Mouse (Mus musculus): ENCODE results near the gene Ankrd31. TPM values are rescaled to one million over a fixed set of nuclear protein-coding genes. Genes with fewer than 3 reads are reported as not detected.
"Not testable (repeated sequence)": the region's sequence is repeated elsewhere in the genome, so short reads cannot be mapped to it uniquely, and the experiment has no call there.

Ankrd31 gene
- polyA plus RNA-seq, 1 experiment from 2014 or later: not detected

DNA sequence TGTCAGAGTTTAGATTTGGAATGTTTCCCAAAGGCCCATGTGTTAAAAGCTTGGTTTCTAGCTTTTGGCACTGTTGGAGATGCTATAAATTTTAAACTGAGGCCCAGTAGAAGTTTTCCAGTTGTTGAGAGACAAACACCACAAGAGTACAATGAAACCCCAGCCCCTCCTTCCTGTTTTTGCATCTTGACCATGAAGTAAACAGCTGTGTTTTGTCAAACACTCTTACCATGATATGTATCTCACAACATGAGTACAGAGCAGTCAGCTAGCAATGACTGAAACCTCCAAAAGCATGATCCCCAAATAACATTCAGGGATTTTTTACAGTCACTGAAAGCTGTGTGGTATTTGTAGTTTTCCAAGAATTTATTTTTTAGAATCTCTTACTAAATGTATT, 126.0 kb downstream of the Ankrd31 start:
- H3K4me2 ChIP-seq: no peak overlapping the region
- ATAC-seq (ENCODE audit: low read depth): no peak

DNA sequence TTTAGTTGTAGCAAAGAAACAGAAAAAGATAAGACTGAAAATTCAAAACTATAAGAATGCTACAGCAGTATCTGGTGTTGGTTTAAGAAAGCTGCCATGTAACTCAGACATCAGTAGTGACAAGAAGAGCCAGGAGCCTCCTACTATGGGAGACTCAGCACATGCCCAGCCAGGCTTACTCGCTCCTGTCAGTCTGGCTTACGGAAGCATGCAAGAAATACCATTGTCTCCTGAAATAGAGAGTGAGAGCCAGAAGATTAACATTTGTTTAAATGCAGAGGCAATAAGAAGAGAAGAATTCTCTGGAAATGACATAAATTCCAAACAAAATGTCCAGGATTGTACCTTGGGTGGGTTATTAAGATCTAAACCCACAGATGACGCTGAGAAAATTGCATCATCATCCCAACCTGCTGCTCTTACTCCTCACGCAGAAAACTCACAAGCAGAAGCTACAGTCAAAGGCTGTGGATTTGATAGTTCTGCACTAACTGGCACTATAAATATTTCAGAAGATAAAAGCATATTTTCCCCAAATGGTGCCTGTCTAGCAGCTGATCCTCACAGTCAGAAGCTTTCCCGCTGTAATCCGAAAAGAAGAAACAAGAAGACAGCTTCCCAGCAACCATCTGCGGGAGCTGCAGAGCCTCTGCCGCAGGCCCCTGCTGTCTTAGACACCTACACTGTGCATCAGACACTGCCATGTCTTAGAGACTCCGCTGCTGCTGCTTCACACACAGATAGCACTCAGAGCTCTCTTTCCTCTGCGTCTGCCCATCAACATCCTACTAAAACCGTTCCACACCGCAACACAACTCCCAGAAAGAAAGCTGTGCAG, 130.4 kb downstream of the Ankrd31 start:
- H3K4me1 ChIP-seq (replicated peaks): no peaks in the 10 kb centered on the region
- H3K27me3 ChIP-seq: no peaks in the 10 kb centered on the region
- H3K27ac ChIP-seq (replicated peaks): no peak overlapping the region
- H3K9ac ChIP-seq: no peak overlapping the region
- no peaks in the 10 kb centered on the region for H3K36me3 ChIP-seq
- no peaks in the 10 kb centered on the region for H3K9me3 ChIP-seq
- no peak overlapping the region for H3K4me2 ChIP-seq
- no peak overlapping the region for H3K4me3 ChIP-seq
- no peak for ATAC-seq (ENCODE audit: low read depth)
- 76% methylated on average over 12 of the region's 12 CpGs for WGBS

More for the DNA sequence above, 126.0 kb downstream of the Ankrd31 start:
- Histone ChIP-seq H3K9ac (no peak overlapping the region), H3K4me1 (replicated peaks) (no peaks in the 10 kb centered on the region), H3K4me3 (no peak overlapping the region), H3K9me3 (no peaks in the 10 kb centered on the region), H3K27ac (replicated peaks) (no peak overlapping the region), H3K27me3 (no peaks in the 10 kb centered on the region), H3K36me3 (no peaks in the 10 kb centered on the region)

DNA sequence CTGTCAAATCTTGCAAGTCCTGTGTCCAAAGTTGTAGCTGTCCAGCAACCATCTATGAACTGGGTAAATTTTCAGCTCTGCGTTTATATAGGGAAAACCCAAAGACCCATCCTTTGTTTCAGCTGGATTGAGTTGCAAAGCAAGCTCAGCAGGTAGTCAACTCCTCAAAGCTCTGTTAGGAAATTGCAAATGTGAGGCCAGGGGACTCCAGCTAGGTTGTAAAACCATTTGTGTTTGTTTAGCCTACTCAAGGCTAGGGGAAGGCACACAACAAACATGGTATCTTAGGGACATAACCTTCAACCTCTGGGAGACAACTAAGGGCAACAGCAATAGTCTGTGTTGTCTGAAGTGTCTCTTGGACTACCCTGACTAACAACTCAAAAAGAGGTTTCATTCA, 136.5 kb downstream of the Ankrd31 start:
- no peaks in the 10 kb centered on the region for H3K9me3 ChIP-seq
- H3K27ac ChIP-seq (replicated peaks): no peak overlapping the region
- H3K4me1 ChIP-seq (replicated peaks): no peaks in the 10 kb centered on the region
- 29% methylated on average over 1 of the region's 1 CpGs for WGBS
- no peaks in the 10 kb centered on the region for H3K36me3 ChIP-seq
- no peak overlapping the region for H3K4me2 ChIP-seq
- no peak overlapping the region for H3K9ac ChIP-seq
- no peak for ATAC-seq (ENCODE audit: low read depth)
- H3K4me3 ChIP-seq: no peak overlapping the region
- H3K27me3 ChIP-seq: no peaks in the 10 kb centered on the region

DNA sequence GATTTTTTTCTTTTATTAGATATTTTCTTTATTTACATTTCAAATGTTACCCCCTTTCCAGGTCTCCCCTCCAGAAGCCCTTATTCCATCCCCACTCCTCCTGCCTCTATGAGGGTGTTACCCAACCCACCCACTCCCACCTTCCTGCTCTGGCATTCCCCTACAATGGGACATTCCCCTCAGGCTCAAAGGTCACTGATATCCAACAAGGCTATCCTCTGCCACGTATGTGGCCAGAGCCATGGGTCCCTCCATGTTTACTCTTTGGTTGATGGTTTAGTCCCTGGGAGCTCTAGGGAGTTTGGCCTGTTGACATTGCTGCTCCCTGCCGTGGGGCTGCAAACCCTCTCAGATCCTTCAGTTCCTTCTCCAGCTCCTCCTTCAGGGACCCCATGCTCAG, 141.9 kb downstream of the Ankrd31 start:
- 57% methylated on average over 2 of the region's 2 CpGs for WGBS
- Histone ChIP-seq H3K4me2 (no peak overlapping the region), H3K36me3 (no peaks in the 10 kb centered on the region), H3K9ac (no peak overlapping the region), H3K9me3 (no peaks in the 10 kb centered on the region), H3K27ac (replicated peaks) (no peak overlapping the region), H3K4me3 (no peak overlapping the region), H3K27me3 (no peaks in the 10 kb centered on the region), H3K4me1 (replicated peaks) (no peaks in the 10 kb centered on the region)
- ATAC-seq (ENCODE audit: low read depth): no peak

DNA sequence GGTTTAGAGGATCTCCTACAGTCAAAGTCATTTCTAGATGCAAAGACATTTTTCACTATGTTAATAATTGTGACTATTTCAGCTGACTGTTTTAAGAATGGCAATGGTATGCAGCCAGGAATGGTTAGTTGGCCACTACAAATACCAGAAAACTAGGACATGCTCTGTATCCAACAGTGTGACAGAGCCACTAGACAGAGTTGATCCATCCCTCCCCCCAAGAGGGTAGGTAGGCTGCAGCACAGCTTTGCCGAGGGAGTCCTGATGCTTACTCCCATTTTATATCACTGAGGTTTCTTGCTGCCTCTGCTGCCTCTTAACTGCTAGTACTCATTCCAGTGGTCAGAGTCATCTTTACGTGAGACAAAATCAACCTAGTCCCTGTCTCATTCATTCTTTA, 147.1 kb downstream of the Ankrd31 start:
- 78% methylated on average over 2 of the region's 2 CpGs for WGBS
- Histone ChIP-seq H3K27ac (replicated peaks) (no peak overlapping the region), H3K27me3 (no peaks in the 10 kb centered on the region), H3K4me3 (no peak overlapping the region), H3K4me2 (no peak overlapping the region), H3K4me1 (replicated peaks) (no peaks in the 10 kb centered on the region), H3K36me3 (no peaks in the 10 kb centered on the region), H3K9me3 (no peaks in the 10 kb centered on the region), H3K9ac (no peak overlapping the region)
- no peak for ATAC-seq (ENCODE audit: low read depth)

DNA sequence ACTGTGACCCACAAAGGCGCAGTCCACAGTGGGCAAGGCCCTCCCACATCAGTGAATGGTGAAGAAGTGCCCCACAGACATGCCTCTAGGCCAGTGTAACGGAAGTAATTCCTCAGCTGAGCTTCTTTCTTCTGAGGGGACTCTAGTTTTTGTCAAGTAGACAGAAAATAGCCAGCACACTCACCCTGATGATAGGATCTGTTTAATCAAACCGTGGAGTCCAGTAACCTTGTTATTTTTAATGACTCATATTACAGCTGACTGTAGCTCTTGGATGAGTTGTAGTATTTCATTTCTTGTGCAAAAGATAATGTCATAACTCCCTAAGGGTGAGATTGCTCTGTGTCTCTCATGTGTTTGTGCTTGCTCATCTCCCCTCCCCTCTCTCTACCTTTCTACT, 158.6 kb downstream of the Ankrd31 start:
- Histone ChIP-seq H3K9ac (no peak overlapping the region), H3K4me3 (no peak overlapping the region), H3K27me3 (no peaks in the 10 kb centered on the region), H3K36me3 (no peaks in the 10 kb centered on the region), H3K4me2 (no peak overlapping the region), H3K9me3 (no peaks in the 10 kb centered on the region), H3K27ac (replicated peaks) (no peak overlapping the region), H3K4me1 (replicated peaks) (no peaks in the 10 kb centered on the region)
- 66% methylated on average over 3 of the region's 3 CpGs for WGBS
- ATAC-seq (ENCODE audit: low read depth): no peak

DNA sequence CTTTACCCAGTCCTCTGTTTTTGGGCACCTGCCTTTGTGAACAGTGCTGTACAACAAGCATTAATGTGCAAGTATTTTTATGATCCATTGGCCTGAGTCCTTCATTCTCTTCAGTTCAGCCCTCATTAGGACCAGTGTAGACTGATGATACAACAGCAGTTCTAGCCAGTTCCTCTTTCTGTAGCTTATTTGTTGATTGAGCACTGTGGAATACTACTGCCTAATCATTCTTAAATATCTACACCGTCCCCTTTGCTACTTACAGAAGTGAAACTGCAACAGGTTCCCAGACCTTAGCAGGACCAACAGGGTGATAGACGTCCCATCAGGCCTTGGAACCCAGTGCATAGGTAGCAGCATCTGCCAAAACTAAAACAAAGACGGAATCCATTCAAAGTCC, 163.1 kb downstream of the Ankrd31 start:
- no peaks in the 10 kb centered on the region for H3K36me3 ChIP-seq
- no peak overlapping the region for H3K4me2 ChIP-seq
- no peaks in the 10 kb centered on the region for H3K4me1 ChIP-seq (replicated peaks)
- H3K27ac ChIP-seq (replicated peaks): no peak overlapping the region
- ATAC-seq (ENCODE audit: low read depth): no peak
- no peak overlapping the region for H3K9ac ChIP-seq
- H3K27me3 ChIP-seq: no peaks in the 10 kb centered on the region
- H3K9me3 ChIP-seq: no peaks in the 10 kb centered on the region
- no peak overlapping the region for H3K4me3 ChIP-seq
- 90% methylated on average over 3 of the region's 3 CpGs for WGBS

DNA sequence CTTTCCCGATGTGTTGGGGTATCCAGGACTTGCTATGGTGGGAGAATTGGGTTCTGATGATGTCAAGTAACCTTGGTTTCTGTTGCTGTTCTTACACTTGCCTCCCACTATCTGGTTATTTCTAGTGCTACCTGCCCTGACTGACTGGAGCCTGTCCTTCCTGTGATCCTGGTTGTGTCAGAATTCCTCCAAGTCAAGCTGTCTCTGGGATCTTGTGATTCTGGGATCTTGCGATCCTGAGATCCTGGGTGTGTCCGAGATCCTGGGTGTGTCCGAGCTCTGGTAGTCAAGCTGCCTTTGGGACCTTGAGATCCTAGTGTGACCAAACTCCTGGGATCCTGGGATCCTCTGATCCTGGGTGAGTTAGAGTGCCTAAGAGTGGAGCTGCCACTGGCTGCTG, 175.1 kb downstream of the Ankrd31 start:
- H3K9ac ChIP-seq; H3K9me3 ChIP-seq; H3K36me3 ChIP-seq; H3K4me2 ChIP-seq; H3K4me3 ChIP-seq; ATAC-seq (ENCODE audit: low read depth); H3K27ac ChIP-seq (replicated peaks): not testable (repeated sequence)
- Histone ChIP-seq H3K4me1 (replicated peaks) (peaks cover 16% of the 10 kb centered on the region), H3K27me3 (peaks cover 43% of the 10 kb centered on the region)
- WGBS: 93% methylated on average over 4 of the region's 4 CpGs

DNA sequence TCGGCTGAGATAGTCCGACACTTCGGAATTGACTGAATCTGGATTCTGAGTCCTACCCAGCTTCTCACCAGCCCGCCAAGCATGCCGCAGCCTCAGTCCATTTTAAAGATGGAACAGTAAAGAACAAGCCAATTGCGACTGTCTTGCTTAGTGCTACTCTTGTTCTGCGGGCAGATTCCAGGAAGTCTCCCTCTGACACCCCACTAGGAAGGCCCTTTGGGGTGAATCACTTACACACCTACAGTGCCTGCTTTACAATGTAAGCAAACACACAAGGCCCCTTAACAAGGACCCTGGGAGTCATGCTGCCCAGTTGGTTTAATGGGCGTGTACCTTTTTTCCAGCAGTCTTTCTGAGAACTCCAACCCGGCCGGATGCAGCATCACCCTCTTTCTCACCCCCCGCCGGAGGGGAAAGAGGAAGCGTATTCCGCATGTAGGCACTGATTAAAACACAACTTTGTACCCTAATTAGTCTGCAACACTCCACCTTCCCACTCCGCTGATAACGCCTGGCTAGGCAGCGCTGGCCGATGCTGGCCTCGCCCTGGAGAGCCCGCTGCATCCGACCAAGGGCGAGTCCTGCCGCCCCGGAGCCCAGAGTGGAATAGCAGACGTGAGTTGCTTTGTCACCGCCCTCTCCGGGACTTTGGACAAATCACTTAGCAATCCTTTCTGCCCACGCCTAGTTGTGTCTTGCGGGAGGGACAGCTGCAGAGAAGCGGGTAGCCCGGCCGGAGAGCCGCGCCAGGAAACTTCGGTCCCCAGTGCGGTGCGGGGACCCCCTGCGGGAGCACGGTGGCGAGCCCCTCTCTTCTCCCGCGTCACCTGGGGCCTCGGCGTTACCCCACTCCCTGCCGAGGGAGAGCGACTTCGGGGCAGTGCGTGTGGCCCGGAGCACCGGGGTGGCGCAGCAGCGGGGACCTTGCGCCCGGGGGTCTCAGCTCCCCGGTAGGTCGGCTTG, 176.2 kb downstream of the Ankrd31 start, which contains the start of gene Gcnt4:
Gene Gcnt4 (plus strand): TSS at position 691 of the 963 bp plus-strand sequence.
- Histone ChIP-seq H3K4me2 (peak within 1 kb of the TSS; percentile 94), H3K27me3 (peaks cover 43% of the 10 kb centered on the region), H3K4me3 (peak within 1 kb of the TSS; percentile 60), H3K4me1 (replicated peaks) (peaks cover 16% of the 10 kb centered on the region), H3K27ac (replicated peaks) (no peak within 1 kb of the TSS), H3K36me3 (no peaks in the 10 kb centered on the region), H3K9me3 (no peaks in the 10 kb centered on the region), H3K9ac (peak within 1 kb of the TSS; percentile 71)
- peak; percentile 80 for ATAC-seq (ENCODE audit: low read depth)
- 14% methylated on average over 41 of the region's 56 CpGs for WGBS

DNA sequence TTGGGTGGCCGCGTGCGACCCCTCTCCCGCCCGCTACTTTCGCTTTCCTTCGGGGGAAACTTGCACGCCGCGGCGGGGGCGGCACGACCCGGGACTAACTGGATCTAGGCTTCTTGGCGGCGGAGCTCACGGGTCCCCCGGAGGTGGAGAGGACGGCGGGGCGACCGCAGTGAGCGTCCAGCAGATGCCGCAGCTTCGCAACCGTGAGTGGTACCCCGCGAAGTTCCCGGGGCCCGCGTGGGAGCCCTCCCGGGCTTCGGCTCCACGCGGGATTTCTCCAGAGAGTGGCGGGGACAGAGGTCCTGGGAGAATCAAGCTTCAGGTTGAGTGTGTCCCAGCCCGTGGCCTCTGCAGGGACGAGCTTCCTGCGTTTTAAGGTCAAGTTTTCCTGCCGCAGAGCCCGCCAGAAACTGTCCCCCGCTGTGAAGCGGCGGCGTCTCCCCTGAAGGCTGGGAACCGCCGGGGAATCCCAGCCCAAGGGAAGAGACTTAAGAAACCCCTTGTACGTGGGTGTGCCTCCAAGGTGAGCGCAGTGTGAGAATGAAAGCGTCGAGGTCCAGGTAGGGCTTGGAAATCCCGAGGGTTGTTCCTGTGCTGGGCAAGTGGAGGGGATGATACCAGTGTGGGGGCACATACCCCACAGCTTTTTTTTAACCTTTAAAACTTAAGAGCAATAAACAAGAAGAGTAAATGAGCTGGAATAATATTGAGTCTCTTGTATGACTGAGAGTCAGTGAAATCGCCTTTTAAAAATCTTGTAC, 177.1 kb downstream of the Ankrd31 start:
- Histone ChIP-seq H3K36me3 (no peaks in the 10 kb centered on the region), H3K9ac (peak overlapping the region; percentile 71), H3K4me3 (peak overlapping the region; percentile 60), H3K27me3 (peaks cover 43% of the 10 kb centered on the region), H3K27ac (replicated peaks) (no peak overlapping the region), H3K4me2 (peak overlapping the region; percentile 94), H3K9me3 (no peaks in the 10 kb centered on the region), H3K4me1 (replicated peaks) (peaks cover 16% of the 10 kb centered on the region)
- under 1% methylated on average over 53 of the region's 53 CpGs for WGBS
- peak; percentile 73 for ATAC-seq (ENCODE audit: low read depth)

DNA sequence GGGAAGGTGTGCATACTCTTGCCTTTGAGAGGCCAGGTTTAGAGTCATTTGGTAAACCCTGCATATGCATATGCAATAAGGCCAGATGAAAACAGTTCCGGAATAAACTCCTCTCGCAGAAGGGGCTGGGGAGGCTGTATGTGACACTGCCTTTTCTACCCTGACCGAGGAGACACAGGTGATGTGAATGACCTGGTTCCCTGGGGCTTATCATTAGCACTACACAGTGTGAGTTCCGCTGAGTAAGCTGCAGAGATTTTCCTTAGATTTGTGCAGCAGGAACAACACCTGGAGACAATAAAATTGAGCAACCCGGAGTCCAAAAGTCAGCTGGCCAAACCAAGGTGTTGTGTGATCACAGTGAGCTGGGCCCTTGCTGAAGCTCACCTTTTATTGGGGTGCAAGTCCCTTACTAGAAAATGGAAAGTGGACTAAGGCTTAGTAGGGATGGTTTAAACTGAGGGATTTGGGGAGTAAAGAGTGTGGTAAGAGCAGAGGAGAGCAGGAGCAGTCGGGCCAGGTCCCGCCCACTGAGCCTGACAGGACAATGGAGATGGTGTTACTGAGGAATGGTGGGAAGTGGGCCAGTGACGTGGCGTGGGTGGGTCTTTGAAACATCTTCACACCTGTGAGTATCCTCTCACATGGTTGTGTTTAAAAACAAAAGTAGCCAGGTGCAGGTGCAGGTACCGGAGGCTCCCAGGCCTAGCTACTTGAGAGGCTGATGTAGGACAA, 178.1 kb downstream of the Ankrd31 start:
- H3K4me2 ChIP-seq: peak overlapping the region; percentile 94

More for the DNA sequence above, 178.1 kb downstream of the Ankrd31 start:
- no peak for ATAC-seq (ENCODE audit: low read depth)
- Histone ChIP-seq H3K27me3 (peaks cover 43% of the 10 kb centered on the region), H3K9ac (no peak overlapping the region), H3K36me3 (no peaks in the 10 kb centered on the region), H3K27ac (replicated peaks) (no peak overlapping the region), H3K4me3 (no peak overlapping the region), H3K4me1 (replicated peaks) (peaks cover 16% of the 10 kb centered on the region), H3K9me3 (no peaks in the 10 kb centered on the region)
- 49% methylated on average over 10 of the region's 10 CpGs for WGBS
